Mouse (Mus musculus): ENCODE data around the gene Ell. TPM values are rescaled to one million over a fixed set of nuclear protein-coding genes. Genes with fewer than 3 reads are reported as not detected.

Ell gene
- polyA plus RNA-seq, 1 experiment: 3.3 TPM

DNA sequence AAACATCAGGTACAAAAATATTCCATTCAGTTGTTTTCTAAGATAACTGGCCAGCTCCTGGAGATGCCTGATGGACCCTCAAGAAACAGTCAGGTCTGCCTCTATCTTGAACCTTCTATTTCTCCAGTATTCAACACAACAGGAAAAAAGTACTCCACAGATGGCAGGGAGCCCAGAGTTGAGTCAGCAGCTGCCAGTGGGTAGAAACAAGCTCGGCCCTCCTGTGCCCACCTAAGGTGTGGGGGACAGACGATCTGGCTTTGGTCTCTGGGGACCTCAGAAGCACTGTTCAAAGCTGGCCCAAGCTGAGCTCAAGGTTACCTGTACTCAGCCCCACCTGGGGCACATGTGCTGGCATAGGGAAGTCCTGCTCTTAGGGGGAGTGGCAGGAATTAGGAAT is 25.8 kb upstream of the Ell start:
- no peaks in the 10 kb centered on the region for H3K9me3 ChIP-seq (ENCODE audit: control insufficient read depth, low read length)
- no peak overlapping the region for H3K4me3 ChIP-seq (replicated peaks)
- H3K4me1 ChIP-seq (ENCODE audit: control insufficient read depth): peaks cover 62% of the 10 kb centered on the region
- no peaks in the 10 kb centered on the region for H3K27me3 ChIP-seq (ENCODE audit: control insufficient read depth)
- H3K36me3 ChIP-seq (ENCODE audit: control insufficient read depth): peaks cover 74% of the 10 kb centered on the region
- TF ChIP-seq GATA1 (IDR thresholded peaks at IDR 0.05; ENCODE audit: low read length) (no peak), TAL1 (IDR thresholded peaks at IDR 0.05; ENCODE audit: low read length) (no peak)

DNA sequence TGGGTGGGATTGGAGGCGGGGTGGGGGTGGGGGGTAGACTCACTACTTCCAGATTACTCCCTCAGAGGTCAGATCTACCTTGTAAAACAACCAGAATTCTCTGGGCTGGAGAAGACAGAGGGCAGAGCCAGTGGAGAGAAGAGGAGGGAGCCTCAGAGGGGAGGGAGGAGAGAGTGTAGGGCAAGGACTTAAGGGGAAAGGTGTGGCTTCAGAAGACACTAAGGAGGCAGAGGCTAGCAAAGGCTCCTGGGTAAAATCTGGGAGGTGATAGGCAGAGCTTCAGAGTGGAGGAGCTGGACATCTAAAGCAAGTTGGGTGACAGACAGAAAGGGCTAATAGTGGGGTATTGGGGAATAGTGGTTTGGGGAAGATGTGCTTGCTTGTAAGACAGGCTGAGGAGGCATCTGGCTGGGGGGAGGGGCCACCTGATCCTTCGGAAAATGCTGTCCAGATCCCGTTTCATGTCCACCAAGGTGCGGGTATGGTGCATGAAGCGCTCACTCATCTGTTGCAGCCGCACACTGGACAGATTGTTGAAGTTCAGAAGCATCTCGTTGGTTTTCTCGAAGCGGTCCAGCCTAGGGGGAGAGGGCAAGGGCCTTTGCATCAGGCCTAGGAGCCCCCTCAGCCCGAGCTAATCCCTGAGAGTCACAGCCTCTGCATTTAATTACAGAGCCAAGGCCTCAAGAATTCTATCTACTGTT is 21.2 kb upstream of the Ell start:
- Histone ChIP-seq H3K9me3 (ENCODE audit: control insufficient read depth, low read length) (no peaks in the 10 kb centered on the region), H3K4me1 (ENCODE audit: control insufficient read depth) (peaks cover 52% of the 10 kb centered on the region), H3K36me3 (ENCODE audit: control insufficient read depth) (peaks cover 66% of the 10 kb centered on the region), H3K27me3 (ENCODE audit: control insufficient read depth) (no peaks in the 10 kb centered on the region), H3K4me3 (replicated peaks) (no peak overlapping the region)
- TF ChIP-seq GATA1 (IDR thresholded peaks at IDR 0.05; ENCODE audit: low read length) (no peak), TAL1 (IDR thresholded peaks at IDR 0.05; ENCODE audit: low read length) (no peak)

DNA sequence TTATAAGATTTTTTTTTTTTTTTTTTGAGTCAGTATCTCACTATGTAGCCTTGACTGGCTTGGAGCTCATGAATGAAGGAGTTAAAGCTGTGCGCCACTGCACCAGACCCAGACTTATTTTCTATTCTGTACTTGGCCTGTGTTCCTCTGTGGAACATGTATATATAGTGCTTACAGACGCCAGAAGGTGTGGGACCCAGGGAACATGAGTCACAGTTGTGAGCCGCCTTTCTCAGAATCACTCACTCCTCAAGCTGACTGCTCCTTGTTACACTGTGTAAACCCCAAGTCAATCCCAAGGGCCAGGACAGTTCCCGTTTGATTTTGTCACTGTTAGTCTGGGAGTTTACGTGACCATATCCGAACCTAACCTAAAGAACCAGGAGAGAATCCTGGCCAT is 20.2 kb upstream of the Ell start:
- TF ChIP-seq GATA1 (IDR thresholded peaks at IDR 0.05; ENCODE audit: low read length) (no peak), TAL1 (IDR thresholded peaks at IDR 0.05; ENCODE audit: low read length) (no peak)
- no peaks in the 10 kb centered on the region for H3K9me3 ChIP-seq (ENCODE audit: control insufficient read depth, low read length)
- peaks cover 57% of the 10 kb centered on the region for H3K36me3 ChIP-seq (ENCODE audit: control insufficient read depth)
- H3K4me3 ChIP-seq (replicated peaks): no peak overlapping the region
- H3K4me1 ChIP-seq (ENCODE audit: control insufficient read depth): peaks cover 51% of the 10 kb centered on the region
- no peaks in the 10 kb centered on the region for H3K27me3 ChIP-seq (ENCODE audit: control insufficient read depth)

DNA sequence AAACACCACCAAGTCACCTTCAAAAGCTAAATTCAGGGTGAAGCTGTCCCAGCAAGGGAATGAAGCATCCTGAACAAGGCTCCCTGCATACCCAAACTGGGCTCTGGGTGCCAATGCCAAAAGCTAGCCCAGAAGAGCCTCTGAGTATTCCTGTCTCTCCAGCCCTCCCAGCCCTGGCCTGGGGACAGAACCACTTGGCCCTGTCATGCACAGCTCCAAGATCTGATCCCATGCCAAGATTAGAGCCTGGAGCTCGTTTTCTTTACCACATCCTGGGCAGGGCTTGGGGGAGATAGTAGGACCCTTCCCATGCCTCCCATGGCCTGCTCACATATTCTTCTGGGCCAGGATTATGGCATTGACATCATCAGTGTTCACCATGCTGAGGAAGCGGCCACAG is 19.7 kb upstream of the Ell start:
- Histone ChIP-seq H3K36me3 (ENCODE audit: control insufficient read depth) (peaks cover 51% of the 10 kb centered on the region), H3K27me3 (ENCODE audit: control insufficient read depth) (no peaks in the 10 kb centered on the region), H3K4me3 (replicated peaks) (no peak overlapping the region), H3K9me3 (ENCODE audit: control insufficient read depth, low read length) (no peaks in the 10 kb centered on the region), H3K4me1 (ENCODE audit: control insufficient read depth) (peaks cover 47% of the 10 kb centered on the region)
- TF ChIP-seq GATA1 (IDR thresholded peaks at IDR 0.05; ENCODE audit: low read length): no peak
- no peak for TF ChIP-seq TAL1 (IDR thresholded peaks at IDR 0.05; ENCODE audit: low read length)

DNA sequence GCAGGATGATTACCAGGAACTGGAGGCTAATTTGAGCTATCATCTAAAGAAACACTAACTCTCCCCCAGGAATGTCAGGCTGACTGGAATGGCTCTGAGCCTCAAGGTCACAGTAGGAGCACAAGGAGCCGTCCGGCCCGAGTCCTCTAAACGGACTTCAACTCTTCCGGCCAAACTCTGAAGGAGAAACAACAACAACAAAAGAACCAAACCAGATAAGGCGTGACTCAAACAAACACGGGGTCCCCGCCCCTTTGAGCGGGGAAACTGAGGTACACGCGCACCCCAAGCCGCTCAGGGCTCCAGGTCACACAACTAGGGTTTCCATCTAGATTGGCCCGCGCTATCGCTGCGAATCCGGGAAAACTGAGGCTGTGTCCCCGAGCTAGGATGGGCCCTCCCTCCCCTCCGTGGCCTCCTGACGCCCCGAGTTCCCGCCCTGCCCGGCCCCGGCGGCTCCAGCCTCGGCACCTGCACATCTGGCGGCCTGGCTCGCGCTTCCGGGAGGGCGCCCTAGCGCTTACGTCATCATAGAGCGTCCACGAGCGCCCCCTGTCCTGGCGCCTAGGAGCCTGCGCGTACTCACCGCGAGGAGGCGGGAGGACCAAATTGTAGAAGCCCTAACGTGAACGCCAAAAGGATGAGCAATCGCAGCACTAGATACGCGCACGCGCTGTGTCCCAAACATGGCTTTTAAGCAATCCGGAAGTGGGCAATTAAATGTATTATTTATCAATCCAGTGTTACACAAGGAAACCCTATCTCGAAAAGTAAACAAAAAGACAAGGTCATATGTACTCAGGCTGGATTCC is 16.5 kb upstream of the Ell start:
- Histone ChIP-seq H3K4me3 (replicated peaks) (peak overlapping the region; percentile 93), H3K4me1 (ENCODE audit: control insufficient read depth) (peaks cover 54% of the 10 kb centered on the region), H3K27me3 (ENCODE audit: control insufficient read depth) (no peaks in the 10 kb centered on the region), H3K36me3 (ENCODE audit: control insufficient read depth) (peaks cover 26% of the 10 kb centered on the region), H3K9me3 (ENCODE audit: control insufficient read depth, low read length) (no peaks in the 10 kb centered on the region)
- TF ChIP-seq GATA1 (IDR thresholded peaks at IDR 0.05; ENCODE audit: low read length) (no peak), TAL1 (IDR thresholded peaks at IDR 0.05; ENCODE audit: low read length) (no peak)

DNA sequence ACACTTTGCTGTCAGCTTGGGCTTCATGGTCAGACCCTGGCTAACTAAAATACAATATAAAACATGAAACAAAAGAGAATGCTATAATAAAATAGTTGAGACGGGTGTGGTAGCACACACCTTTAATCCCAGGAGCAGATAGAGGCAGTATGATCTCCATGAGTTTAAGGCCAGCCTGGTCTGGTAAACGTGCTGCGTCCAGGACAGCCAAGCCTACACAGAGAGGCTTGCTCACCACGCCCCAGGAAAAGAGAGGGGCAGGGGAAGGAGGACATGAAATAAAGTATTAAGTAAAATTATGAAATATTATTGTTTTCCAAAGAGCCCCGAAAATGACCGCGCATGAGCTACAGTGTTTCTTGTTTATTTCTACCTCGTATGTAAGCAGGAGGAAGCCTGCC is 12.1 kb upstream of the Ell start:
- H3K4me1 ChIP-seq (ENCODE audit: control insufficient read depth): peaks cover 67% of the 10 kb centered on the region

DNA sequence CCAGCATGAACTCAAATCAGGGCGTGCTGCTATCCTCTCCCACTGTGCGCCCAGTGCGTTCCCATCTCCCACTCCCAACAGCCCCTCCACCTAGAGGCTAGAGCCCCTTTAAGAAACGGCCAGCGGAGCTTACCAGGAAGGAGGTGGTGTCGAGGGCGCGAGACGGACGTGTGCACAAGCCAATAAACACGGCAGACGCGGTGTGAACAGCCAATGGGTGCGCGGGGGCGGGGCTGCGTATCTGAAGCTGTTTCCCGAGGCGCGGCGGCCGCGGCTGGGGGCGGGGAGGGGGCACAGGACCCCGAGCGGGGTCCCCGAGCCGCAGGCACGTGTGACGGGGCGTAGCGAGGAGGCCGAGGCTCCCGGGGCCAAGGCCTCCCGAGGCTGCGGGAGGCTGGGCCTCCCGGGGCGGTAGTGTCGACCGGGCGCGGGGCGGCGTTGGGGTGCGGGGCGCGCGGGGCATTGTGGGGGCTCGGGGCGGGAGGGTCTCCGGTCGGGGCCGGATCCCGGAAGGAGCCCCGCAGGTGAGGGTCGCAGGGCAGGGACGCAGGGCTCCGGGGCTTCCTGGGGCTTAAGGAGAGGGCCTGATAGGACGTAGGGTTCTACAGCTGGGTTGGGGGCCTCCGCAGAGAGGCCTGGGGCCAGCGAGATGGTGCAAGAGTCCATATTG is 11.6 kb upstream of the Ell start, which contains the start of the genes Fkbp8 and Kxd1:
Gene Fkbp8 (plus strand): TSS at position 213 of the 670 bp plus-strand sequence.
Gene Kxd1 (minus strand): TSS at position 445 of the 670 bp plus-strand sequence.
- H3K27me3 ChIP-seq (ENCODE audit: control insufficient read depth): no peaks in the 10 kb centered on the region
- H3K4me3 ChIP-seq (replicated peaks): peak within 1 kb of the TSS; percentile 77
- no peaks in the 10 kb centered on the region for H3K9me3 ChIP-seq (ENCODE audit: control insufficient read depth, low read length)
- TF ChIP-seq TAL1 (IDR thresholded peaks at IDR 0.05; ENCODE audit: low read length) (no peak), GATA1 (IDR thresholded peaks at IDR 0.05; ENCODE audit: low read length) (no peak)
- H3K36me3 ChIP-seq (ENCODE audit: control insufficient read depth): peaks cover 37% of the 10 kb centered on the region
- peaks cover 67% of the 10 kb centered on the region for H3K4me1 ChIP-seq (ENCODE audit: control insufficient read depth)

More for the DNA sequence above, 12.1 kb upstream of the Ell start:
- no peaks in the 10 kb centered on the region for H3K9me3 ChIP-seq (ENCODE audit: control insufficient read depth, low read length)
- peaks cover 31% of the 10 kb centered on the region for H3K36me3 ChIP-seq (ENCODE audit: control insufficient read depth)
- no peaks in the 10 kb centered on the region for H3K27me3 ChIP-seq (ENCODE audit: control insufficient read depth)
- TF ChIP-seq GATA1 (IDR thresholded peaks at IDR 0.05; ENCODE audit: low read length) (no peak), TAL1 (IDR thresholded peaks at IDR 0.05; ENCODE audit: low read length) (no peak)
- peak overlapping the region; percentile 77 for H3K4me3 ChIP-seq (replicated peaks)

DNA sequence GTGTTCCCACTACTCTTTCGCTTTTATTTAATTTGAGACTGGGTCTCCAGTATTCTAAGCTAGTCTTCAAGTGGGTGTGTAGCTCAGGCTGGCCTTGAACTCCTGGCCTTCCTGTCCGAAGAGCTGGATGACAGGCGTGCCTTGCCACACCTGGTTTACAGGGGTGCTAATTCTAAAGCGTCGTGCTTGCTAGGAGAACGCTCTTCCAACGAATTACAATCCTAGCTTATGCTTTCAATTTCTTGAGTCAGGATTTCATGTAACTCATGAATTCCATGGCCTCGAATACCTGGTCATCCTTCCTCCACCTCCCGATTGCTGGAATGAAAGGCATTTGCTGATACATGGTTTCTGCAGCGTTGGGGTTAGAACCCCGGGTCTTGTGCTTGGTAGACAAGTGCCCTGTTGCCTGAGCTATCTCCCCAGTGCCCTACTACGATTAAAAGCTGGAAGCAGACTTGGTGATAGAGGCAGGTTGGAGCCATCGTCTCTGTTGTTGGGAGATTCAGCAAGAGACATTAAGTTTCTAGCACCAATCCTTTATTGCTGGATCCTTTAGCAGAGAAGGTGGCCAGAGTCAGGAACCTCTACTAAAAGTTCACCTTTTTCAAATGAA is 11.0 kb upstream of the Ell start:
- TF ChIP-seq TAL1 (IDR thresholded peaks at IDR 0.05; ENCODE audit: low read length) (no peak), GATA1 (IDR thresholded peaks at IDR 0.05; ENCODE audit: low read length) (no peak)
- Histone ChIP-seq H3K27me3 (ENCODE audit: control insufficient read depth) (no peaks in the 10 kb centered on the region), H3K4me1 (ENCODE audit: control insufficient read depth) (peaks cover 65% of the 10 kb centered on the region), H3K4me3 (replicated peaks) (peak overlapping the region; percentile 77), H3K9me3 (ENCODE audit: control insufficient read depth, low read length) (no peaks in the 10 kb centered on the region), H3K36me3 (ENCODE audit: control insufficient read depth) (peaks cover 43% of the 10 kb centered on the region)

All from erythroblast, embryonic 14.5 days (primary cell).